Mouse (Mus musculus): ENCODE measurements around the gene Ap1m2. TPM values are rescaled to one million over a fixed set of nuclear protein-coding genes. Genes with fewer than 3 reads are reported as not detected.

Ap1m2 gene
- polyA plus RNA-seq, 1 experiment from 2014 or later, result 2.2 TPM

DNA sequence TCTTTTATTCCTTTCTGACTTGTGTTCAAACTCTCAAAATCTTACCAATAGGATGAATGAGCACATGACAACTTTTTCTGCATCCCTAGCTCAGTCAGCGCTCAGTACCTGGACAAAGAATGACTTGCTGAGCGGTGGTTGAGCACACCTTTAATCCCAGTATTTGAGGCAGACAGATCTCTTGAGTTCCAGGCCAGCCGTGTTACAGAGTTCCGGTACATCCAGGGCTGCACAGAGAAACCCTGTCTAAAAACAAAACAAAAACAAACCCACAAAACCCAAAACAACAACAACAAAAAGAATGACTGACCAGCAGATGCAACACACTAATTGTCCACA, 8.1 kb upstream of the Ap1m2 start:
- H3K4me1 ChIP-seq (replicated peaks; ENCODE audit: control insufficient read depth, insufficient read depth, low read length), result peaks cover 20% of the 10 kb centered on the region
- peak overlapping the region; percentile 65 for H3K9ac ChIP-seq
- no peaks in the 10 kb centered on the region for H3K9me3 ChIP-seq (ENCODE audit: control insufficient read depth, low read length)
- H3K27me3 ChIP-seq (ENCODE audit: control insufficient read depth, insufficient read depth, low read length), result no peaks in the 10 kb centered on the region
- H3K36me3 ChIP-seq (replicated peaks; ENCODE audit: control insufficient read depth, insufficient read depth), result no peaks in the 10 kb centered on the region
- ATAC-seq (ENCODE audit: low FRiP score) (no peak; the same call in none of the 2 replicates), DNase-seq (ENCODE audit: low spot score) (no peak)
- 27% methylated on average over 4 of the region's 4 CpGs for WGBS
- no peak overlapping the region for H3K27ac ChIP-seq
- H3K4me3 ChIP-seq (replicated peaks; ENCODE audit: low read length), result peak overlapping the region; percentile 63
- peak overlapping the region; percentile 93 for H3K4me2 ChIP-seq (replicated peaks)

DNA sequence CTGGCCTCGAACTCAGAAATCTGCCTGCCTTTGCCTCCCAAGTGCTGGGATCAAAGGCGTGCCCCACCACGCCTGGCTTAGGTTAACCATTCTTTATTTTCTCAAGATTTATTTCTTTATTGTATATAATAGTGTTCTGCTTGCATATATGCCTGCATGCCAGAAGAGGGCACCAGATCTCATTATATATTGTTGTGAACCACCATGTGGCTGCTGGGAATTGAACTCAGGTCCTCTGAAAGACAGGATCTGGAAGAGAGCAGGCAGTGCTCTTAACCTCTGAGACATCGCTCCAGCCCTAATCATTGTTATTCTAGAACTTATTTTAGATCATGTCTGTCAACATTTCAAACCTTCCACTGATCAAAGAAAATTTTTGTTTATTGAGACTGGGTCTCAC, 7.4 kb upstream of the Ap1m2 start:
- no peak overlapping the region for H3K9ac ChIP-seq
- no peak overlapping the region for H3K4me2 ChIP-seq (replicated peaks)
- no peak overlapping the region for H3K4me3 ChIP-seq (replicated peaks; ENCODE audit: low read length)
- DNase-seq (ENCODE audit: low spot score), result no peak
- no peak for ATAC-seq (ENCODE audit: low FRiP score)
- no peak overlapping the region for H3K27ac ChIP-seq
- peaks cover 20% of the 10 kb centered on the region for H3K4me1 ChIP-seq (replicated peaks; ENCODE audit: control insufficient read depth, insufficient read depth, low read length)
- WGBS, result 97% methylated on average over 4 of the region's 4 CpGs
- H3K27me3 ChIP-seq (ENCODE audit: control insufficient read depth, insufficient read depth, low read length), result no peaks in the 10 kb centered on the region
- no peaks in the 10 kb centered on the region for H3K9me3 ChIP-seq (ENCODE audit: control insufficient read depth, low read length)
- H3K36me3 ChIP-seq (replicated peaks; ENCODE audit: control insufficient read depth, insufficient read depth), result no peaks in the 10 kb centered on the region

DNA sequence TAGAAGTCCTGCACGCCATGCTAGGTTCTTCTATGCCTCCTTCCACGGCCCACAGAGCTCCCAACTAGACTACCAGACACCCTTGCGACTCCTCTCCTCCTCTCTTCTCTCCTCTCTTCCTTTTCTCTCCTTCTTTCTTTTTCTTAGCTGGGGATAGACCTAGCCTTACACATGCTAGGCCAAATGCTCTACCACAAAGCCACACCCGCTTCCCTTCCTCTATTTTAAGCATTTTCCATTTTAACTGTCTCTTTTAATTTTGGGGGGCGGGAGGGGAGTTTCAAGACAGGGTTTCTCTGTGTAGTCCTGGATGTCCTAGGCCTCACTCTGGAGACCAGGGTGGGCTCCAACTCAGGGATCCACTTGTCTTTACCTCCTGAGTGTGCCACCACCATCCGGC, 6.7 kb upstream of the Ap1m2 start:
- Histone ChIP-seq H3K27ac (no peak overlapping the region), H3K36me3 (replicated peaks; ENCODE audit: control insufficient read depth, insufficient read depth) (no peaks in the 10 kb centered on the region), H3K9me3 (ENCODE audit: control insufficient read depth, low read length) (no peaks in the 10 kb centered on the region), H3K4me1 (replicated peaks; ENCODE audit: control insufficient read depth, insufficient read depth, low read length) (peaks cover 20% of the 10 kb centered on the region), H3K9ac (no peak overlapping the region), H3K27me3 (ENCODE audit: control insufficient read depth, insufficient read depth, low read length) (no peaks in the 10 kb centered on the region), H3K4me2 (replicated peaks) (no peak overlapping the region), H3K4me3 (replicated peaks; ENCODE audit: low read length) (no peak overlapping the region)
- ATAC-seq (ENCODE audit: low FRiP score) (no peak), DNase-seq (ENCODE audit: low spot score) (no peak)
- 96% methylated on average over 6 of the region's 6 CpGs for WGBS

DNA sequence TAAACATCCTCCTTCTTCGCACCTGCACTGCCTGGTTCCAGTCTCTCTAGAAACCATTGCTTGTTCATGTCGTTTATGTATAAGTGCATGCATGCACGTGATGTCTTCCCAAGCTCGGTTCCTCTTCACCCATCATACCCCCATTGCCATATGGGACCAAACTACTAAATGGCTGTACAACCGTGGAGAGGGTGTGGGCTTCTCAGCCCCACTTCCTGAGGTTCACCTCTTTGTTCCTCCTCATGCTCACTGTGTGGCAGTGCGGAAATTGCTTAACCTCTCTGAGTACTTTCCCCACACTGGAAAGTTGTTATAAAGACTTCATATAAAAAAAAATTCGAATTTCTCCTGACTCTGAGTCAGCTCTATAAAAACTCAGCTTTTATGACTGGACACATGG, 4.6 kb upstream of the Ap1m2 start:
- 0 out of 2 replicates have a peak, but pooled peaks cover 3% of the 10 kb centered on the region for H3K9me3 ChIP-seq (ENCODE audit: control insufficient read depth, low read length)
- WGBS, result 80% methylated on average over 7 of the region's 7 CpGs
- H3K27me3 ChIP-seq (ENCODE audit: control insufficient read depth, insufficient read depth, low read length), result peaks cover 12% of the 10 kb centered on the region
- H3K4me1 ChIP-seq (replicated peaks; ENCODE audit: control insufficient read depth, insufficient read depth, low read length), result peaks cover 11% of the 10 kb centered on the region
- H3K27ac ChIP-seq, result no peak overlapping the region
- no peak overlapping the region for H3K4me2 ChIP-seq (replicated peaks)
- H3K9ac ChIP-seq, result no peak overlapping the region
- DNase-seq (ENCODE audit: low spot score) (no peak), ATAC-seq (ENCODE audit: low FRiP score) (no peak)
- no peaks in the 10 kb centered on the region for H3K36me3 ChIP-seq (replicated peaks; ENCODE audit: control insufficient read depth, insufficient read depth)
- no peak overlapping the region for H3K4me3 ChIP-seq (replicated peaks; ENCODE audit: low read length)

DNA sequence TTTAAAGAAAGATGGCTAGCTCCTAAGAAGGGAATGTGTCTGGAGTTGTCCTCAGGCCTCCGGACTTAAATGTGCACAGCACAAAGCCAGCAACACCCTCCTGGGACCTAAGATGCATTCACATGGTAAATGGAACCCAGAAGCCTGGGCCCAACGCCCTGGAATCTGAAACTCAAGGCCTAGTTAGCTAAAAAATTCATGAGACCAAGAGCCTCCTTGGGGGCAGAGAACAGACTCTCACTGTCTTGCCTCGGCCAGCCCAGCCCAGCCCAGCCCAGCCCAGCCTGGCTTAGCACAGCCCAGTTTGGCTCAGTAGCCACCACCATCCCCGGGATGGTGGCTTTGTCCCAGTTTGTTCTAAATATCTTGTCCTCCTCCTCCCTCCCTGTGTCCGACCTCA, 3.3 kb upstream of the Ap1m2 start:
- H3K4me2 ChIP-seq (replicated peaks), result no peak overlapping the region
- no peak overlapping the region for H3K27ac ChIP-seq
- ATAC-seq (ENCODE audit: low FRiP score) (no peak), DNase-seq (ENCODE audit: low spot score) (no peak)
- H3K4me3 ChIP-seq (replicated peaks; ENCODE audit: low read length), result no peak overlapping the region
- H3K36me3 ChIP-seq (replicated peaks; ENCODE audit: control insufficient read depth, insufficient read depth), result no peaks in the 10 kb centered on the region
- H3K27me3 ChIP-seq (ENCODE audit: control insufficient read depth, insufficient read depth, low read length), result peaks cover 19% of the 10 kb centered on the region
- 0 out of 2 replicates have a peak, but pooled peaks cover 4% of the 10 kb centered on the region for H3K9me3 ChIP-seq (ENCODE audit: control insufficient read depth, low read length)
- WGBS, result 56% methylated on average over 5 of the region's 5 CpGs
- no peak overlapping the region for H3K9ac ChIP-seq
- peaks cover 4% of the 10 kb centered on the region; the same call in 1 of the 2 replicates for H3K4me1 ChIP-seq (replicated peaks; ENCODE audit: control insufficient read depth, insufficient read depth, low read length)

DNA sequence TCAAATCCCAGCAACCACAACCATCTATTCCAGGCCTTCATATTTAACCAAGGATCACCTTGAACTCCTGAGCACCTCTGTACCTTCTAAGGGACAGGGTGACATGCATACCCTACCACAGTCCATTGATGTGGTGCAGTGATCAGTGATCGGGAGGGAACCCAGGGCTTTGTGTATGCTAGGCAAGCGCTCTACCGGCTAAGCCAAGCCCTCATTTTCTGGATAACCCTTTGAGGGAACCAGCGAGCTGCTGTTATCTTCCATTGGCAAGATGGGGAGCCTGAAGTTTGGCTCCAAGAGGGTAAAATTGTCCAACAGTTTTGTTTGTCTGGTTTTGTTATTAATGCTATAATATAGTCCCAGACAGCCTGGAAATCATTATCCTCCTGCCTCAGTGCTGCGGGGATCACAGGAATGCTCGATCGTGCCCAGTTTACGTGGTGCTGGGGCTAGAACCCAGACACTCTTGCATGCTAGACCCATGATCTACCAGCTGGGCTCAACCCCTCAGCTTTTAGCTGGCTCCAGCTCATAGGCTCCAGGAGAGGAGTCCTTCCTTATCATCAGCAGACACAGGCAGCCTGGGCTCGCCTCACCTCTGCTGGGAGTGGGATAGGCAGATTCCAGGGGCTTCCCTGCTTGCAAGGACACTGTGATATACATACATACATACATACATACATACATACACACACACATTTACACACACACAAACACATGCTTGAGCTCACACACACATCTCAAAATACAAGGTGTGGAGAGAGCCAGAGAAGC, 2.4 kb upstream of the Ap1m2 start:
- H3K27me3 ChIP-seq (ENCODE audit: control insufficient read depth, insufficient read depth, low read length), result peaks cover 19% of the 10 kb centered on the region
- 0 out of 2 replicates have a peak, but pooled peaks cover 4% of the 10 kb centered on the region for H3K9me3 ChIP-seq (ENCODE audit: control insufficient read depth, low read length)
- H3K36me3 ChIP-seq (replicated peaks; ENCODE audit: control insufficient read depth, insufficient read depth), result no peaks in the 10 kb centered on the region
- H3K4me2 ChIP-seq (replicated peaks), result no peak overlapping the region
- H3K27ac ChIP-seq, result no peak overlapping the region
- ATAC-seq (ENCODE audit: low FRiP score) (no peak), DNase-seq (ENCODE audit: low spot score) (no peak)
- H3K4me3 ChIP-seq (replicated peaks; ENCODE audit: low read length), result no peak overlapping the region
- no peaks in the 10 kb centered on the region for H3K4me1 ChIP-seq (replicated peaks; ENCODE audit: control insufficient read depth, insufficient read depth, low read length)
- H3K9ac ChIP-seq, result no peak overlapping the region
- 91% methylated on average over 9 of the region's 9 CpGs for WGBS

DNA sequence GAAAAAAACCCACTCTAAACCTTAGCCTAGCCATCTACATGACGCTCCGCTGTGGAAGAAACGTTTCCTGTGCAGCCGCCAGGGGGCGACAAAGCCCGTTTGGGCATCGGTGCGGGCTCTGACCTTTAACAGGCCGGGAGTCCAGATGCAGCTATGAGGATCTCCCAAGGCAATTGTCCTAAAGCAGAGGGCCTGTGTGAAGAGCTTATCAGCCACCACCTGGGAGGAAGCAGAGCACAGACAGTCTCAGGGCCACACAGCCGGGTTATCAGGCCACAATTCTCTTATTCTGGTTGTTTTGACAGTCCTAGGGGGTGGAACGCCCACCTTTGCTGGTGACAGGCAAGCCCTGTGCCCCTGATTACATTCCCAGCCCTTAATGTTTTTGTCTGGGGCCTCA, 1.3 kb upstream of the Ap1m2 start:
- Histone ChIP-seq H3K27ac (no peak overlapping the region), H3K36me3 (replicated peaks; ENCODE audit: control insufficient read depth, insufficient read depth) (no peaks in the 10 kb centered on the region), H3K9ac (no peak overlapping the region), H3K4me3 (replicated peaks; ENCODE audit: low read length) (no peak overlapping the region), H3K4me2 (replicated peaks) (no peak overlapping the region), H3K4me1 (replicated peaks; ENCODE audit: control insufficient read depth, insufficient read depth, low read length) (no peaks in the 10 kb centered on the region), H3K9me3 (ENCODE audit: control insufficient read depth, low read length) (0 out of 2 replicates have a peak, but pooled peaks cover 4% of the 10 kb centered on the region), H3K27me3 (ENCODE audit: control insufficient read depth, insufficient read depth, low read length) (peaks cover 19% of the 10 kb centered on the region)
- DNase-seq (ENCODE audit: low spot score), result peak; percentile 85
- peak; percentile 68; the same call in 1 of the 2 replicates for ATAC-seq (ENCODE audit: low FRiP score)
- 10% methylated on average over 11 of the region's 11 CpGs for WGBS

DNA sequence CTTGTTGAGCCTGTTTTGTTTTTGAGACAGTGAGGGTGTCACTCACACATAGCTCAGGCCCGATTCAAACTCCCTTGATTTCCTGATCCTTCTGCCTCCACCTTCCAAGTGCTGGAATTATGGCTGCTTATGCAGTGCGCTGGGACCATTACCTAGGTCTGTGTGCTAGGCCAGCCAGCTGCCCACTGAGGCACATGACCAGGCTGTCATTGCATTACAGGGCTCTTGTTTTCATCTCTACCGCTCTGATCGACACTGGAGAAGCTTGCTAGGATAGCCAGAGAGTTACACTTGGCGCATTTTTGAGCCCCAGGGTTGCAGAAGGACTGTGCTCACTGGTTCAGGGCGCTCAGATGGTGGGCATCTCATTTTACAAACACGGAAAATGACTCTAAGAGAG, 442 bp downstream of the Ap1m2 start:
- no peak overlapping the region for H3K9ac ChIP-seq
- peak overlapping the region; percentile 27 for H3K4me3 ChIP-seq (replicated peaks; ENCODE audit: low read length)
- ATAC-seq (ENCODE audit: low FRiP score) (no peak), DNase-seq (ENCODE audit: low spot score) (no peak)
- peaks cover 19% of the 10 kb centered on the region for H3K27me3 ChIP-seq (ENCODE audit: control insufficient read depth, insufficient read depth, low read length)
- H3K27ac ChIP-seq, result no peak overlapping the region
- WGBS, result 25% methylated on average over 7 of the region's 7 CpGs
- H3K4me1 ChIP-seq (replicated peaks; ENCODE audit: control insufficient read depth, insufficient read depth, low read length), result no peaks in the 10 kb centered on the region
- peak overlapping the region; percentile 40 for H3K4me2 ChIP-seq (replicated peaks)
- H3K36me3 ChIP-seq (replicated peaks; ENCODE audit: control insufficient read depth, insufficient read depth), result no peaks in the 10 kb centered on the region
- 0 out of 2 replicates have a peak, but pooled peaks cover 4% of the 10 kb centered on the region for H3K9me3 ChIP-seq (ENCODE audit: control insufficient read depth, low read length)

DNA sequence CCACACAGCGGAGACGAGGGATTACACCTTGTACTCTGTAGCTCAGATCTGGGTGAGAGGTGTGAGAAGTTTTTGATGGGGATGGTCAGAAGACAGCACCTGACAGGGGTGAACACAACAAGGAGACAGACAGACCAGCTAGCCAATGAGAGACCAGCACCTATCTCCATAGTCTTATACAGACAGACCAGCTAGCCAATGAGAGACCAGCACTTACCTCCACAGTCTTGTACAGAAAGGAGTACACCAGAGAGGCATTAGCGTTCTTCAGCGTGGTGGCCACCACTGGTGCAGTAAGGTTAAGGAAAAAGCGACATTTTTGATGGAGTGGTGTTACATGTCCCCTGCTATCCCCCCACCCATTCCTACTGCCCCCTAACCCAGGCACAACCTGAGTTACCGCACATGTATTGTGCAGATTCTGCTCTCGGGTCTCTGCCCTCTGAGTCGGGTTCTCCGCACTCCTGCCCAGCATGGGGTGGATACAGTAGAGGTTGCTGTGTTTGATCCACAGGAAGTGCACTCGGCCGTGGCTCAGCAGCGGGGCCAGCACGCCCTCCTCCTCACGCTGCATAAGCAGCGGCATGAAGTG, 2.9 kb downstream of the Ap1m2 start:
- Histone ChIP-seq H3K27ac (no peak overlapping the region), H3K4me3 (replicated peaks; ENCODE audit: low read length) (no peak overlapping the region), H3K4me2 (replicated peaks) (no peak overlapping the region), H3K9me3 (ENCODE audit: control insufficient read depth, low read length) (0 out of 2 replicates have a peak, but pooled peaks cover 4% of the 10 kb centered on the region), H3K27me3 (ENCODE audit: control insufficient read depth, insufficient read depth, low read length) (peaks cover 19% of the 10 kb centered on the region), H3K4me1 (replicated peaks; ENCODE audit: control insufficient read depth, insufficient read depth, low read length) (no peaks in the 10 kb centered on the region), H3K9ac (no peak overlapping the region), H3K36me3 (replicated peaks; ENCODE audit: control insufficient read depth, insufficient read depth) (no peaks in the 10 kb centered on the region)
- ATAC-seq (ENCODE audit: low FRiP score), result no peak
- DNase-seq (ENCODE audit: low spot score), result no peak
- WGBS, result 76% methylated on average over 15 of the region's 15 CpGs
